Mouse (Mus musculus) hindbrain, embryonic 11.5 days (tissue): Measurements from ENCODE around the gene Bod1l. TPM values are rescaled to one million over a fixed set of nuclear protein-coding genes. Genes with fewer than 3 reads are reported as not detected.
A peak's percentile ranks its signal among the peaks of the same experiment; 100 is the strongest.

Experiments
- ATAC-seq: fragments of 200-750 bp; cut with Nextera tagmentation; 2 replicates; pipeline ENCODE4 v1.8.0; 2017; ENCODE audit warnings: mild to moderate bottlenecking, moderate TSS enrichment, moderate library complexity; ENCODE audit not compliant: low FRiP score
- DNase-seq: peaks from one replicate; pipeline ENCODE4 v3.0.0-alpha.2; 2015; ENCODE audit warnings: low spot score
- H3K27ac ChIP-seq: fragments of 300-500 bp; sonication (generic); 2 replicates; pipeline ENCODE4 v1.5.1; 2014; ENCODE audit warnings: mild to moderate bottlenecking, low read depth, low read length
- H3K27me3 ChIP-seq: fragments of 300-500 bp; sonication (generic); 2 replicates; pipeline ENCODE4 v1.6.1; 2014; ENCODE audit warnings: mild to moderate bottlenecking, low read length, moderate library complexity, mixed read lengths; ENCODE audit not compliant: control insufficient read depth, insufficient read depth
- H3K36me3 ChIP-seq: fragments of 300-500 bp; sonication (generic); 2 replicates; pipeline ENCODE4 v1.6.1; 2014; ENCODE audit warnings: mild to moderate bottlenecking, low read length, moderate library complexity, mixed read lengths; ENCODE audit not compliant: control insufficient read depth, insufficient read depth
- H3K4me1 ChIP-seq: fragments of 300-500 bp; sonication (generic); replicated peaks from 2 replicates; pipeline ENCODE4 v1.6.1; 2014; ENCODE audit warnings: low read length, mixed read lengths; ENCODE audit not compliant: control insufficient read depth, insufficient read depth
- H3K4me2 ChIP-seq: fragments of 300-500 bp; sonication (generic); replicated peaks from 2 replicates; pipeline ENCODE4 v1.6.1; 2014; ENCODE audit warnings: mild to moderate bottlenecking, low read depth, low read length
- H3K4me3 ChIP-seq: fragments of 300-500 bp; sonication (generic); 2 replicates; pipeline ENCODE4 v1.5.1; 2014; ENCODE audit warnings: low read depth, low read length
- H3K9ac ChIP-seq: fragments of 300-500 bp; sonication (generic); 2 replicates; pipeline ENCODE4 v1.6.1; 2014; ENCODE audit warnings: low read depth, low read length
- H3K9me3 ChIP-seq: fragments of 300-500 bp; sonication (generic); 2 replicates; pipeline ENCODE4 v1.6.1; 2016; ENCODE audit warnings: low read length; ENCODE audit not compliant: control insufficient read depth
- WGBS: fragments of 180-500 bp; shearing (Covaris S2); extraction: QIAGEN DNeasy Blood & Tissue Kit; methylation state at CpG from one replicate; pipeline ENCODE4 v1.1.7; 2014; 5-methylcytosine and 5-hydroxymethylcytosine counted together
- polyA plus RNA-seq: library from polyadenylated mRNA; unstranded; fragments of >200 nt; fragmentation: Nextera tagmentation; extraction: Ambion mirVana; gene quantifications from 2 replicates; pipeline ENCODE4 v1.2.1, GENCODE M21; 2014

Bod1l gene
- polyA plus RNA-seq, 1 experiment from 2014 or later, result 27.8 TPM

DNA sequence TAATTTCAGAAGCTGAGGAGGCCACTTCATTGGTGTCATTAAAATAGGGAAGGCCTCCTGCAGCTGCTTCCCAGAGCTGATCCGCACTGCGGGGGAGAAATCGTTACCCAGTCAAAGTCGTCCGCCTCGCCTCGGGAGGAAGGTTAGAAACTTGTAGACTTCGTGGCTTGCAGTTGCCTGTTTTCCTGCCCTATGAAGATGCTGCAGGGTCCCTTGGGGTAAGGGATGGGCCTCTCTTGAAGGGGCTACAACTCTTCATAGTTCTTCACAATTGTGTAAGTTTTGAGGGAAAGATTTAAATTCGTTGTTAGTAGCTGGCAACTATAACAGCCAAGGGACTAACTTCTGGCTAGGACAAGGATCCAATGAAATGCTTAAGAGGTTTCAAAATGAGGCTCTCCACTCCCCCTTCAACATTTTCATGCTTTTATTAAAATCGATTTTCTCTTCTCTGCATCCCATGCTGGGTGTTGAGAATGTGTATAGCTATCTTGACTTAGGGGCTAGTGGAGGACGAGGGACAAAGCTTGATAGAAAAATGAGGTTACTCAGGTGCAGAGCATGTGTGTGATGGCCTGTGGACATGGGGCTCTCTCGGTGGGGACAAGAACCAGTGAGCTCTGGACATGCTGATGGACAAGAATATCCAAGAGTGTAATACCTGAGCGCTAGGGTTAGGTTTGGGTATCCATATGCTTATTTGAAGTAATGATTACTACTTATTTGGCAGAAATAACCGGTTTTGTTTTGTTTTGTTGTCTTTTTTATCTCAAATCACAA is 78.3 kb downstream of the Bod1l start:
- H3K4me2 ChIP-seq, result no peak overlapping the region
- H3K4me1 ChIP-seq, result peaks cover 2% of the 10 kb centered on the region
- H3K27ac ChIP-seq, result no peak overlapping the region
- DNase-seq (peak; percentile 66), ATAC-seq (no peak)
- H3K9ac ChIP-seq, result no peak overlapping the region
- no peaks in the 10 kb centered on the region for H3K36me3 ChIP-seq
- H3K27me3 ChIP-seq, result peaks cover 66% of the 10 kb centered on the region
- no peak overlapping the region for H3K4me3 ChIP-seq
- no peaks in the 10 kb centered on the region for H3K9me3 ChIP-seq
- WGBS, result under 1% methylated on average over 14 of the region's 14 CpGs

- Histone ChIP-seq H3K4me3 (peak within 1 kb of the TSS; percentile 32), H3K4me2 (peak within 1 kb of the TSS; percentile 45), H3K27ac (no peak within 1 kb of the TSS), H3K9me3 (no peaks in the 10 kb centered on the region), H3K9ac (no peak within 1 kb of the TSS), H3K27me3 (peaks cover 80% of the 10 kb centered on the region), H3K36me3 (no peaks in the 10 kb centered on the region), H3K4me1 (peaks cover 2% of the 10 kb centered on the region)
- DNase-seq (peak; percentile 77), ATAC-seq (peak; percentile 79)
- under 1% methylated on average over 62 of the region's 79 CpGs for WGBS
Observed at GRCm38 (mm10) chr5:41763731-41764721, 80.1 kb downstream of the Bod1l start, which contains the start of gene Nkx3-2. Gene Nkx3-2, minus strand, starts transcription at chr5:41764501.

DNA sequence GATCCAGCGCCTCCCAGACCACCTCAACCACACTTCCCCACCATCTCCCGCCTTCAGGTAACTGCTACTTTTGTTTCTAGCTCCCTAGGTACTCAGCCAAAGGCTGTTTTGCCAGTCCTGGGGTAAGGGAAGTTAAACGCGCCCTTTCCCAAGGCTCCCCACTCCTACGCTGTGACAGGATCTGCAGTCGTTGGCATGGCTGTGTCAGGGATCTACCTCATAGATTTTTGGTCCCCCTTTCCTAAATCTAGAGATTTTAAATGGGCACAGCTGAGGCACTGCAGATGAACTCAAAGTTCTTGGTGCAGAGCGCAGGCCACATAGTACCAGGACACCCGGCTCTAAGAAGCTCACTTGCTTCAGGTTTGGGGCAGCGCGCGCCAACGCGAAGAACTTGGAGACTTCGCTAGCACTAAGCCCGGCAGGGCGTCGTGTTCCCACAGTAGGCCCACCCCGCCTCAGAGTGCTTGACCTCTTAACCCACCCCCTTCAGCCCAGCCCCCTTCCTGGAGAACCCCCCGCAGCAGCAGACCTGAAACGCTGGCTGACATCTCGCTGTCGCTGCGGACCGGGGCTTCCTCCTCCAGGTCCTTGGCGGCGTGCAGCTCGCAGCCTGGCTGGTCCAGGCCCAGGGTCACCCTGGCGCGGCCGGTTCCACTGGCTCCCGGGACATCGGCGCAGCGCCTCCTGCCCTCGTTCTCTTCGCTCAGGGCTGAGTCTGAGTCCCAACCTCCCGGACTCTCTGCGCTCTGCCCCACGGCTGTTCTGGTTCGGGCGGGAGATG is 81.0 kb downstream of the Bod1l start:
- ATAC-seq (peak; percentile 29), DNase-seq (peak; percentile 66)
- Histone ChIP-seq H3K27ac (no peak overlapping the region), H3K4me2 (peak overlapping the region; percentile 45), H3K9ac (no peak overlapping the region), H3K27me3 (peaks cover 88% of the 10 kb centered on the region), H3K9me3 (no peaks in the 10 kb centered on the region), H3K36me3 (no peaks in the 10 kb centered on the region), H3K4me1 (peaks cover 2% of the 10 kb centered on the region), H3K4me3 (peak overlapping the region; percentile 32)
- WGBS, result 1% methylated on average over 39 of the region's 41 CpGs

GRCm38 (mm10) chr5:41762141-41762946 is 81.8 kb downstream of the Bod1l start:
- 2% methylated on average over 27 of the region's 27 CpGs for WGBS
- Histone ChIP-seq H3K27ac (no peak overlapping the region), H3K4me2 (no peak overlapping the region), H3K9me3 (no peaks in the 10 kb centered on the region), H3K36me3 (no peaks in the 10 kb centered on the region), H3K9ac (no peak overlapping the region), H3K4me1 (peaks cover 2% of the 10 kb centered on the region), H3K27me3 (peaks cover 89% of the 10 kb centered on the region), H3K4me3 (no peak overlapping the region)
- ATAC-seq (no peak), DNase-seq (no peak)

DNA sequence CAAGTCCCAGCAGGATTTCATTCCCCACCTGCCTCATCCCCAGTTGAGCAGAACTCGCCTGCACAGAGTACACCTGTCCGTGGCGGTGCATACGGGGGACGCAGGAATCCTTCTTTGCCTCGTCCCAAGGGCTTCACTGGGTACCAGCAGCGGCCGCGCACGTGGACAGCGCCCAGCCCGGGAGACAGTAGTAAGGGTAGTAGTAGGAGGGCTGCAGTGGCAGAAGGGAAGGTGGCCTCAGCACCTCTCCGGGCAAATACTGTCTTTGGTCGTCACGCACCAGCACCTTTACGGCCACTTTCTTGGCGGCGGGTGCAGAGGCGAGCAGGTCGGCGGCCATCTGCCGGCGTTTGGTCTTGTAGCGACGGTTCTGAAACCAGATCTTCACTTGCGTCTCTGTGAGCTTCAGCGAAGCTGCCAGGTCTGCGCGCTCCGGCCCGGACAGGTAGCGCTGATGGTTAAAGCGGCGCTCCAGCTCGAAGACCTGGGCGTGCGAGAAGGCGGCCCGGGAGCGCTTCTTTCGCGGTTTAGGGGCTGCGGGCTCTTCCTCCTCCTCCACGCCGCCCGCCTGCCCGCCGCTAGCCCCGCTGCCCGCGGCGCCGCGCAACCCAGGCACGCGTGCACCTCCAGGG is 82.5 kb downstream of the Bod1l start:
- no peaks in the 10 kb centered on the region for H3K9me3 ChIP-seq
- peak overlapping the region; percentile 5; the same call in 1 of the 2 replicates for H3K4me2 ChIP-seq
- H3K27ac ChIP-seq, result no peak overlapping the region
- under 1% methylated on average over 55 of the region's 56 CpGs for WGBS
- H3K4me1 ChIP-seq, result no peaks in the 10 kb centered on the region; the same call in none of the 2 replicates
- H3K36me3 ChIP-seq, result no peaks in the 10 kb centered on the region
- ATAC-seq (no peak), DNase-seq (peak; percentile 58)
- H3K9ac ChIP-seq, result no peak overlapping the region
- peaks cover 89% of the 10 kb centered on the region for H3K27me3 ChIP-seq
- H3K4me3 ChIP-seq, result peak overlapping the region; percentile 0; the same call in 1 of the 2 replicates

DNA sequence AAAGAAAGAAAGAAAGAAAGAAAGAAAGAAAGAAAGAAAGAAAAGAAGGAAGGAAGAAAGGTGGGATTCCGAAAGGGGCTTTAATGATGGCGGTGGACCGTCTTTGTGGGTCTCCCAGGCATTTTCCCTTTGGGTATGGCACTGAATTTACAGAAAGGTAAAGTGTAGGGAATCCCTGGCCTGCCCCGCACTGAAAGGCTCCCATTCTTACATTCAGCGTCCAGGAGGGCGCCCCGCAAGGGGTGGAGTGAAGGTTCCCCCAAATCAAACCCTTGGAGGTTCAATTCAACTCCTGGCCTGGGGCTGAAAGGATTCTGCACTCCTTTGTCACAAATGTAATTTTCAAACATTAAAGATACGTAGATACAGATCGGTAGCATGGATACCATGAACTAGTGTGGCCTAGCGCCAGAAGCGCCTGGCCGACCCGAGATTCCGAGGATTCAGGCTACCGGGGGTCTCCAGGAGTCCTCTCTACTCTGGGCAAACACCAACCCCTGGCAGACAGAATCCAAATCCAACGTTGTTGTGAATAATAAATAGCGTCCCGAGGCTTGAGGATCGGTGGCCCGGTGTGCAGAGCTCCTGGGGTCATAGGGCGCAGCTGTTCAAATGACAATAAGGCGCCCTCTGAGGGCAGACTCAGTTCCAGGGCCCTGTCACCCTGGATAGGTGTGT is 83.1 kb downstream of the Bod1l start:
- ATAC-seq, result no peak
- peak; percentile 51 for DNase-seq
- Histone ChIP-seq H3K4me1 (no peaks in the 10 kb centered on the region; the same call in none of the 2 replicates), H3K27ac (no peak overlapping the region), H3K9ac (no peak overlapping the region), H3K9me3 (no peaks in the 10 kb centered on the region), H3K27me3 (peaks cover 88% of the 10 kb centered on the region), H3K4me3 (peak overlapping the region; percentile 0; the same call in 1 of the 2 replicates), H3K36me3 (no peaks in the 10 kb centered on the region), H3K4me2 (no peak overlapping the region)
- 5% methylated on average over 22 of the region's 22 CpGs for WGBS

- no peak overlapping the region for H3K27ac ChIP-seq
- no peak for ATAC-seq
- H3K4me2 ChIP-seq, result no peak overlapping the region
- H3K9ac ChIP-seq, result no peak overlapping the region
- 3% methylated on average over 8 of the region's 8 CpGs for WGBS
- no peaks in the 10 kb centered on the region for H3K36me3 ChIP-seq
- H3K4me1 ChIP-seq, result no peaks in the 10 kb centered on the region; the same call in none of the 2 replicates
- H3K9me3 ChIP-seq, result no peaks in the 10 kb centered on the region
- peak; percentile 50 for DNase-seq
- no peak overlapping the region for H3K4me3 ChIP-seq
- peaks cover 91% of the 10 kb centered on the region for H3K27me3 ChIP-seq
Observed at GRCm38 (mm10) chr5:41760071-41760470, 84.0 kb downstream of the Bod1l start.
